Mouse (Mus musculus) cerebellum, adult 2 months (tissue): ENCODE data around the gene Znrf4.

Experiments
- CTCF ChIP-seq: fragments of 200-500 bp; IDR thresholded peaks from 2 replicates; pipeline ENCODE4 v1.5.1; 2011; ENCODE audit warnings: low read depth, mild to moderate bottlenecking, control low read depth, low read length, moderate library complexity, borderline replicate concordance; ENCODE audit not compliant: insufficient read depth
- POLR2A ChIP-seq: fragments of 200-500 bp; IDR thresholded peaks from 2 replicates; pipeline ENCODE4 v1.6.1; 2011; ENCODE audit warnings: low read length, control low read depth, borderline replicate concordance; ENCODE audit not compliant: insufficient read depth

DNA sequence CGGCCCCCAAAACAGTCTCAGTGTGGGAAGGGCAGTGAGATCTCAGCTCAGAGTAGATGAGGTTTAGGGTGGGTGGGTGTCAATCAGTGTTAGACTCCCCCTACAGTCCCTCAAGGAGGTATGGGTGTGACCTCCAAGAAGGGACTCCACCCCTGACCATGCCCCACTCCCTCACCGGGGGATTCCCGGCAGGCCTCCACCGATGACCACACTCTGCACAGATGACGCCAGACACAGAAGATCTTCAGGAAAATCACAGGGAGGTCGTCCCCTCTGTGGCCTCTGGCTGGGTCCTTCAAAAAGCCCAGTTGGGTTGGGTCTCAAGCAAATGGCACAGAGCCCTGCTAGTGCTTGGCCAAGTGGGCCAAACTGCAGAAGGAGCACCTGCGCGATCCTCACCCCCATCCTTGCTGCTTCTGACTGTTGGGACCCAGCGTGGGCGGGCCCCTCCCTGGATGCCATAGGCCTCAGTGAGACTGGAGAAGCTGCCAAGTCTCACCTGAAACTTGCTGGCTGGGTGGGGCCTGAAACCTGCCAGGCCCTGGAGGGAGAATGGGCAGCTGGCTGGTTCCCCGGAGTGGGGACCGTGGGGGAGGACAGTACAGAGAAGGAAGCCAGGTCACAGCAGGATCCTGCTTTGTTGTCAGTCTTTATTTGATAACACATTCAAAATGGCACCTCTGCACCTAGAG is 38.7 kb upstream of the Znrf4 start:
- TF ChIP-seq POLR2A (no peak), CTCF (no peak)
